16 mouse cellular contexts compared by ENCODE assay signal in the genomic region with DNA sequence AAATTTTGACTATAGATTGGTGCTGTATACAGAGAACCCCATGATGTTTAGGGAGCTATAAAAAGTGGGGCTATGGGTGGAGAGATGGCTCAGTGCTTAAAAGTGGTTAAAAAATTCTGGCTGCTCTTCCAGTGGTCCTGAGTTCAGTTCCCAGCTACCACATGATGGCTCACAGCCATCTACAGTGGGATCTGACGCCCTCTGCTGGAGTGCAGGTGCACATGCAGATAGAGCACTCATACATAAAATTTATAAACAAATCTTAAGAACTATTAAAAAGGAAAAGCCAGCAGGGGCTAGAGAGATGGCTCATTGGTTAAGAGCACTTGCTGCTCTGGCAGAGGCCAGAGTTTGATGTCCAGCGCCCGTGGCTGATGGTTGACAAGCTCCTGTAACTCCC. TPM values are rescaled to one million over a fixed set of nuclear protein-coding genes. Genes with fewer than 3 reads are reported as not detected.
DNase-seq lines count a peak whose midpoint lies in the region; ATAC-seq and TF ChIP-seq lines count a peak whose summit lies in the region.
"Had no signal": no experiment of that assay in that cellular context is flagged by ENCODE, and none has a peak within 500 bp of the region (broad histone marks: within the 10 kb centered on the region; RNA-seq: fewer than 3 reads in every experiment).

No protein-coding gene starts in this region.

- in situ Hi-C loops in Patski (cut with MboI; ENCODE audit: low pct_unique_long_range_greater_than_20kb): no loop called here

- H3K9ac ChIP-seq in heart, postnatal 0 days (replicated peaks; ENCODE audit: low read depth, low read length): no peak overlapping the region
- H3K9ac ChIP-seq in lung, postnatal 0 days (replicated peaks; ENCODE audit: low read depth): no peak overlapping the region
- H3K9ac ChIP-seq in stomach, postnatal 0 days (ENCODE audit: low read length): no peak overlapping the region
- H3K9ac ChIP-seq: heart, embryonic 12.5 days; hindbrain, embryonic 15.5 days; liver, embryonic 15.5 days had no signal

- no peak for DNase-seq in heart, postnatal 0 days (ENCODE audit: low spot score)
- no peak for DNase-seq in heart, adult 8-10 months (ENCODE audit: low spot score)
- no peak for DNase-seq in lung, postnatal 0 days (ENCODE audit: low spot score)
- no peak for DNase-seq in lung, postnatal 4 days
- no peak for DNase-seq in Patski (ENCODE audit: low read depth, low spot score)
- no peak for DNase-seq in stomach, postnatal 0 days (ENCODE audit: low spot score)
- DNase-seq in spleen, postnatal 4 days (ENCODE audit: low spot score in 2 of 2): no peak
- DNase-seq in frontal cortex, postnatal 36 days (ENCODE audit: low spot score in 2 of 2): no peak
- DNase-seq: adrenal gland, adult 2 months; kidney, postnatal 25 days; thymus, postnatal 14 days had no signal

- H3K4me1 ChIP-seq in heart, postnatal 0 days (ENCODE audit: control insufficient read depth, insufficient read depth): no peaks in the 10 kb centered on the region; the same call in 1 of the 2 replicates
- no peaks in the 10 kb centered on the region for H3K4me1 ChIP-seq in lung, postnatal 0 days (ENCODE audit: insufficient read depth, low read depth, low read length)
- no peaks in the 10 kb centered on the region for H3K4me1 ChIP-seq in stomach, postnatal 0 days (replicated peaks; ENCODE audit: control insufficient read depth, insufficient read depth)
- H3K4me1 ChIP-seq: hindbrain, embryonic 15.5 days; liver, embryonic 15.5 days had no signal

- H3K4me2 ChIP-seq in heart, postnatal 0 days (ENCODE audit: low read depth, low read length): no peak overlapping the region
- H3K4me2 ChIP-seq in lung, postnatal 0 days (replicated peaks; ENCODE audit: low read depth, low read length): no peak overlapping the region
- H3K4me2 ChIP-seq in stomach, postnatal 0 days (replicated peaks; ENCODE audit: low read depth): no peak overlapping the region
- H3K4me2 ChIP-seq: heart, embryonic 12.5 days; hindbrain, embryonic 15.5 days; liver, embryonic 15.5 days had no signal

- no peak for TF ChIP-seq EP300 in heart, postnatal 0 days (IDR thresholded peaks at IDR 0.05; ENCODE audit: low read depth)
- TF ChIP-seq EP300 in lung, postnatal 0 days (IDR thresholded peaks at IDR 0.05): no peak
- TF ChIP-seq EP300 in stomach, postnatal 0 days (optimal IDR thresholded peaks at IDR 0.05): no peak

- H3K27me3 ChIP-seq in heart, postnatal 0 days (ENCODE audit: control insufficient read depth, insufficient read depth, low read length): no peaks in the 10 kb centered on the region
- H3K27me3 ChIP-seq in lung, postnatal 0 days (replicated peaks; ENCODE audit: insufficient read depth, low read length): no peaks in the 10 kb centered on the region
- H3K27me3 ChIP-seq in Patski: no peaks in the 10 kb centered on the region
- H3K27me3 ChIP-seq in stomach, postnatal 0 days (ENCODE audit: control insufficient read depth, insufficient read depth, low read length): no peaks in the 10 kb centered on the region
- H3K27me3 ChIP-seq: heart, embryonic 12.5 days; hindbrain, embryonic 15.5 days; liver, embryonic 15.5 days had no signal

- H3K9me3 ChIP-seq in heart, postnatal 0 days (replicated peaks; ENCODE audit: control insufficient read depth, low read length): no peaks in the 10 kb centered on the region
- no peaks in the 10 kb centered on the region for H3K9me3 ChIP-seq in lung, postnatal 0 days (ENCODE audit: low read length)
- H3K9me3 ChIP-seq in stomach, postnatal 0 days (ENCODE audit: control insufficient read depth, low read length): no peaks in the 10 kb centered on the region
- H3K9me3 ChIP-seq: heart, embryonic 12.5 days; hindbrain, embryonic 15.5 days; liver, embryonic 15.5 days had no signal

- WGBS in heart, postnatal 0 days: 91% methylated on average over 3 of the region's 3 CpGs
- 95% methylated on average over 3 of the region's 3 CpGs for WGBS in lung, postnatal 0 days
- WGBS in stomach, postnatal 0 days: 95% methylated on average over 3 of the region's 3 CpGs

- peaks cover 70% of the 10 kb centered on the region for H3K36me3 ChIP-seq in heart, postnatal 0 days (replicated peaks; ENCODE audit: control insufficient read depth, insufficient read depth, low read length)
- H3K36me3 ChIP-seq in lung, postnatal 0 days (ENCODE audit: insufficient read depth, low read length): peaks cover 15% of the 10 kb centered on the region
- peaks cover 20% of the 10 kb centered on the region for H3K36me3 ChIP-seq in stomach, postnatal 0 days (ENCODE audit: control insufficient read depth, insufficient read depth, low read length)

- ATAC-seq in heart, postnatal 0 days (ENCODE audit: insufficient read depth, low read depth): no peak
- no peak for ATAC-seq in lung, postnatal 0 days
- ATAC-seq in Patski: no peak
- no peak for ATAC-seq in stomach, postnatal 0 days (ENCODE audit: low FRiP score, low TSS enrichment)

- no peak overlapping the region for H3K4me3 ChIP-seq in heart, postnatal 0 days (ENCODE audit: low read depth, low read length)
- no peak overlapping the region for H3K4me3 ChIP-seq in lung, postnatal 0 days (ENCODE audit: low read depth, low read length)
- H3K4me3 ChIP-seq in stomach, postnatal 0 days (ENCODE audit: low read depth, low read length): no peak overlapping the region
- H3K4me3 ChIP-seq: heart, embryonic 12.5 days; hindbrain, embryonic 15.5 days; liver, embryonic 15.5 days; myocyte had no signal

- POLR2A ChIA-PET in Patski (lab: Charles Lee): interaction anchor here (1.9 kb wide), 1 partner anchor 27 kb away, joined by 4 read pairs; no protein-coding TSS in a partner anchor

- CTCF ChIA-PET in Patski (lab: Charles Lee): interaction anchor here (0.8 to 1.8 kb wide), 6 partner anchors 10 to 43 kb away, joined by 3 to 6 read pairs (median 3); no protein-coding TSS in a partner anchor

- H3K27ac ChIP-seq in heart, postnatal 0 days (ENCODE audit: low read depth): no peak overlapping the region
- no peak overlapping the region for H3K27ac ChIP-seq in lung, postnatal 0 days (ENCODE audit: low read length)
- no peak overlapping the region for H3K27ac ChIP-seq in stomach, postnatal 0 days (replicated peaks)
- H3K27ac ChIP-seq: hindbrain, embryonic 15.5 days; liver, embryonic 15.5 days had no signal

- TF ChIP-seq CTCF in heart, postnatal 0 days (IDR thresholded peaks at IDR 0.05; ENCODE audit: low read depth): peak; percentile 22
- peak; percentile 45 for TF ChIP-seq CTCF in lung, postnatal 0 days (IDR thresholded peaks at IDR 0.05)
- TF ChIP-seq CTCF in Patski (IDR thresholded peaks at IDR 0.05): peak; percentile 70
- peak; percentile 53 for TF ChIP-seq CTCF in stomach, postnatal 0 days (IDR thresholded peaks at IDR 0.05; ENCODE audit: low read depth)

RNA-seq across cellular contexts. Expression of a gene that starts 28.1 kb away (rescaled TPM):
- 74.3 and 97.5 TPM in 2 replicates for total RNA-seq in heart, postnatal 0 days (2014; rRNA removed; ENCODE audit: low replicate concordance)
- 87.4 and 88.3 TPM in 2 replicates for polyA plus RNA-seq in heart, postnatal 0 days (2015; fragmentation: Nextera tagmentation; extraction: Ambion mirVana)
- total RNA-seq in heart, adult 8-10 months (2022): 100 to 1,000 TPM in 2 of 4 experiments, 10 to 100 TPM in 2; 76.6 to 102 (median 91.8) TPM
- 79.3 and 81.1 TPM in 2 replicates for polyA plus RNA-seq in lung, postnatal 0 days (2015; fragmentation: Nextera tagmentation; extraction: Ambion mirVana)
- 112 TPM for polyA plus RNA-seq in Patski (2021)
- polyA plus RNA-seq in stomach, postnatal 0 days (2015; fragmentation: Nextera tagmentation; extraction: Ambion mirVana): 141 and 150 TPM in 2 replicates

RNA-seq across cellular contexts. Expression of a gene that starts 29.5 kb away (rescaled TPM):
- total RNA-seq in heart, postnatal 0 days (2014; rRNA removed; ENCODE audit: low replicate concordance): 90.6 and 98.7 TPM in 2 replicates
- polyA plus RNA-seq in heart, postnatal 0 days (2015; fragmentation: Nextera tagmentation; extraction: Ambion mirVana): 44.0 and 50.3 TPM in 2 replicates
- total RNA-seq in heart, adult 8-10 months (2022): 10 to 100 TPM; 56.7 to 76.4 (median 64.3) TPM
- 21.2 and 23.4 TPM in 2 replicates for polyA plus RNA-seq in lung, postnatal 0 days (2015; fragmentation: Nextera tagmentation; extraction: Ambion mirVana)
- 49.8 TPM for polyA plus RNA-seq in Patski (2021)
- 19.5 and 19.7 TPM in 2 replicates for polyA plus RNA-seq in stomach, postnatal 0 days (2015; fragmentation: Nextera tagmentation; extraction: Ambion mirVana)

RNA-seq across cellular contexts. Expression of a gene that starts 52.0 kb away (rescaled TPM):
- total RNA-seq in heart, postnatal 0 days (2014; rRNA removed; ENCODE audit: low replicate concordance): 3.1 and 24.2 TPM in 2 replicates
- polyA plus RNA-seq in heart, postnatal 0 days (2015; fragmentation: Nextera tagmentation; extraction: Ambion mirVana): 19.1 and 28.4 TPM in 2 replicates
- 10 to 100 TPM; 26.9 to 31.3 (median 29.9) TPM for total RNA-seq in heart, adult 8-10 months (2022)
- 5.9 and 6.7 TPM in 2 replicates for polyA plus RNA-seq in lung, postnatal 0 days (2015; fragmentation: Nextera tagmentation; extraction: Ambion mirVana)
- polyA plus RNA-seq in Patski (2021): 0.63 TPM
- 0.84 and 1.3 TPM in 2 replicates for polyA plus RNA-seq in stomach, postnatal 0 days (2015; fragmentation: Nextera tagmentation; extraction: Ambion mirVana)
- total RNA-seq: megakaryocyte-erythroid progenitor cell, adult 5-6 weeks had no signal

RNA-seq across cellular contexts. Expression of a gene that starts 55.9 kb away (rescaled TPM):
- total RNA-seq in heart, postnatal 0 days (2014; rRNA removed; ENCODE audit: low replicate concordance): 8.8 and 13.0 TPM in 2 replicates
- 4.4 and 5.5 TPM in 2 replicates for polyA plus RNA-seq in heart, postnatal 0 days (2015; fragmentation: Nextera tagmentation; extraction: Ambion mirVana)
- total RNA-seq in heart, adult 8-10 months (2022): 1 to 10 TPM; 6.7 to 9.4 (median 7.8) TPM
- 9.8 and 9.9 TPM in 2 replicates for polyA plus RNA-seq in lung, postnatal 0 days (2015; fragmentation: Nextera tagmentation; extraction: Ambion mirVana)
- polyA plus RNA-seq in Patski (2021): 16.8 TPM
- polyA plus RNA-seq in stomach, postnatal 0 days (2015; fragmentation: Nextera tagmentation; extraction: Ambion mirVana): 18.2 and 19.6 TPM in 2 replicates
